Mouse (Mus musculus): ENCODE data around the gene Rps9. TPM values are rescaled to one million over a fixed set of nuclear protein-coding genes. Genes with fewer than 3 reads are reported as not detected.
"Not testable (repeated sequence)": the region's sequence is repeated elsewhere in the genome, so short reads cannot be mapped to it uniquely, and the experiment has no call there.

Rps9 gene
- polyA plus RNA-seq, 1 experiment from 2014 or later, result 1,336 TPM

DNA sequence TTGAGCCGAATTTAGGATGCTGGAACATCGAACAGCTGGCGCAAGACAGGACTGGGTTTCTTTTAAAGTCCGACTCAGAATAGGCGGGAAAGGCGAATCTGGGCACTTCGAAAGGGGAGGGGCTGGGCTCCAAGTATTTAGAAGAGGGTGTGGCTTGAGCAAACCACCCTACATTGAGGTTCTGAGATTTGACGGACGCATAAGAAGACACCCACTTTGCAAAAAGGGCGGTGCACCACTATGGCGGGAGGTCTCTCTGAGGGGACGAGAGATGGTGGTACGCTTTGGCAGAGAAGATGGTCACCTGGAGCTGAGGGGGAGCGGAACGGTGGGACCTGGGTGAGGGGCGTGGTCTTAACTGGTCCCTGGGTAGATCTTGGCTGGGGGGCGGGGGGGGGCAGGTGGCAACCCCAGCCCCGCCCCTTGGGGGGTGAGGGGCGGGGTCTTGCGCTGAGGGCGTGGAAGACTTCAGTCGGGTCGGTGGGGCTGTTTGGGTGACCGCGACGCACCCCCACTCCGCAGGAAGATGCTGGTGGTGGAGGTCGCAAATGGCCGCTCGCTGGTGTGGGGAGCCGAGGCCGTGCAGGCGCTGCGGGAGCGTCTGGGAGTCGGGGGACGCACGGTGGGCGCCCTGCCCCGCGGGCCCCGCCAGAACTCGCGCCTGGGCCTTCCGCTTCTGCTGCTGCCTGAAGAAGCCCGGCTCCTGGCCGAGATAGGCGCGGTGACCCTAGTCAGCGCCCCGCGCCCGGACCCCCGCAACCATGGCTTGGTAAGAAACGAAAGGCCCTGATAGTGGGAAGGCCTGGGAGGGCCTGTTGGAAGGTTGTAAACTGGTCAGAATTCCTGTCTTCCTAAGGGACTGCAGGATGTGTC lies 9.5 kb upstream of the Rps9 start:
- in situ Hi-C loops (cut with MboI; ENCODE audit: low pct_unique_long_range_greater_than_20kb), result loop anchor here (5.0 to 10.0 kb wide), 3 partner anchors 42 to 440 kb away; partner anchors contain the start of gene Leng8
- no peak for TF ChIP-seq CTCF (IDR thresholded peaks at IDR 0.05)
- H3K27me3 ChIP-seq, result no peaks in the 10 kb centered on the region
- ATAC-seq, result peak; percentile 59
- DNase-seq (ENCODE audit: low read depth, low spot score), result peak; percentile 54
- CTCF ChIA-PET, result interaction anchor here (1.5 kb wide), 1 partner anchor 9 kb away, joined by 4 read pairs; no protein-coding TSS in a partner anchor
- POLR2A ChIA-PET, result interaction anchor here (1.2 to 2.2 kb wide), 4 partner anchors 10 to 49 kb away, joined by 3 to 11 read pairs (median 6); partner anchors contain the start of genes Cnot3 and Rps9

DNA sequence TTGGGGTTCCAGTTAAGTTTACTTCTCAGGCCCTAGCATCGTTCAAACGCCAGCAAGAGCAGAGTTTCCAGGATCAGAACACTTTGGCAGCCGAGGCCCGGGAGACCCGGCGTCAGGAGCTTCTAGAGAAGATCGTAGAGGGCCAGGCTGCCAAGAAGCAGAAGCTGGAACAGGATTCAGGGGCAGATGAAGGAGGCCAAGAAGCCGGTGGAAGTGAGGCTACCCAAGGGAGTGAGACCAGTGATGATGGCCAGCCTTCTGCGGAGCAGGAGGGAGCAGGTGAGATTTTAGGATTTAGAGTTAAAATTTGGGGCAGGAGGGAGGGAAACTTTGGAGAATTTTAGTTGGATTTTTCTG lies 8.9 kb upstream of the Rps9 start:
- in situ Hi-C loops (cut with MboI; ENCODE audit: low pct_unique_long_range_greater_than_20kb), result loop anchor here (5.0 to 10.0 kb wide), 3 partner anchors 43 to 440 kb away; partner anchors contain the start of gene Leng8
- ChIA-PET CTCF (interaction anchor here (1.6 kb wide), 1 partner anchor 11 kb away, joined by 9 read pairs; no protein-coding TSS in a partner anchor), POLR2A (interaction anchor here (1.7 kb wide), 1 partner anchor 10 kb away, joined by 7 read pairs; the partner anchor contains the start of gene Rps9)
- H3K27me3 ChIP-seq; ATAC-seq; DNase-seq (ENCODE audit: low read depth, low spot score): not testable (repeated sequence)

DNA sequence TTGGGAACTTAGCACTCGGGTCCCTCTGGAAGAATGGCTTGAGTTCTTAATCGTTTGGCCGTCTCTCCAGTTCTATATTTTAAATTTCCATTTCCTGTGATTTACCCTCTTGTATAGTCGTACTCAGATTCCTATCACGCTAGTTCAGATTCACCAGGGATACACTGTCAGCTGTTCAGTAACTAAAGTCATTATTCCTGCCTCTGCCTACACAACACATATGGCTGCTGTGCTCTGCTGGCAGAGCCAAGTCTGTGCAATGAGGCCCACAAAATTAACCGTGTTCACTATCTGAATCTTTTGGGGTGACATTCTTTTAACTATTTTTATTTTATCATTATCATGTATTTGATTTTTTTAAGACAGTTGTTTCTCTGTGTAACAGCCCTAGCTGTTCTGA lies 5.3 kb upstream of the Rps9 start:
- in situ Hi-C loops (cut with MboI; ENCODE audit: low pct_unique_long_range_greater_than_20kb), result loop anchor here (10.0 kb wide), 2 partner anchors 404 to 436 kb away; partner anchors contain the start of gene Leng8
- CTCF ChIA-PET, result interaction anchor here (0.6 to 1.3 kb wide), 2 partner anchors 9 to 204 kb away, joined by 3 to 4 read pairs; no protein-coding TSS in a partner anchor
- POLR2A ChIA-PET, result no interaction called here
- no peak for TF ChIP-seq CTCF (IDR thresholded peaks at IDR 0.05)
- ATAC-seq (no peak), DNase-seq (ENCODE audit: low read depth, low spot score) (no peak)
- H3K27me3 ChIP-seq, result no peaks in the 10 kb centered on the region

DNA sequence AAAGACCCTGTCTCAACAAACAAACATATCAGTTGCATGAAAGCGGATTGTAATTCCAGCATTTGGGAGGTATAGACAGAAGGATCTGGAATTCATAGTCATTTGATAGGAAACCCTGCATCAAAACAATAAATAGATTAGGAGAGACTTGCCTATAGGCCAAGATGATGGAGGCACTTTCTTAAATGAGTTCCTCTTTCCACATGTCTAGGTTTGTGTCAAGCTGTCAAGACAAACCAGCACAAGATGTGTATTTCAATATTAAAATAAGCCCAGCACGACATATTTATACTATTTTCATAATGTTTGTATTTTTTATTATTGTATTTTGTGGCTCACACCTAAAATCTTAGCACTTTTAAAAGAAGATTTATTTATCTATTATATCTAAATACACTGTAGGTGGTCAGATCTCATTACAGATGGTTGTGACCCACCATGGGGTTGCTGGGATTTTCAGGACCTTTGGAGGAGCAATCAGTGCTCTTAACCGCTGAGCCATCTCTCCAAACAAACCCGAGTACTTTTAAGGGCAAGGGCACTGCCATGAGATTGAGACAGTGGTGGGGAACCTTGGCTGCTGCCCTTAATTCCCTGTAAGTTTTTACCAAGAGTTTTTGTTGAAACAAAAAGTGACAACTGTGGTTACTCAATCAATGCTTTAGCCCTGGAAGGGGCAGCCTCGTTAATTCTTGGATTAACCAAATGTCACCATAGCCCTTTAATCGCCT lies 480 bp upstream of the Rps9 start:
- DNase-seq (ENCODE audit: low read depth, low spot score) (no peak), ATAC-seq (peak; percentile 37)
- POLR2A ChIA-PET, result no interaction called here
- in situ Hi-C loops (cut with MboI; ENCODE audit: low pct_unique_long_range_greater_than_20kb), result no loop called here
- H3K27me3 ChIP-seq, result no peaks in the 10 kb centered on the region
- CTCF ChIA-PET, result interaction anchor here (1.1 kb wide), 2 partner anchors 8 to 10 kb away, joined by 3 to 4 read pairs; partner anchors contain the start of genes Mboat7 and Tsen34
- TF ChIP-seq CTCF (IDR thresholded peaks at IDR 0.05), result no peak

DNA sequence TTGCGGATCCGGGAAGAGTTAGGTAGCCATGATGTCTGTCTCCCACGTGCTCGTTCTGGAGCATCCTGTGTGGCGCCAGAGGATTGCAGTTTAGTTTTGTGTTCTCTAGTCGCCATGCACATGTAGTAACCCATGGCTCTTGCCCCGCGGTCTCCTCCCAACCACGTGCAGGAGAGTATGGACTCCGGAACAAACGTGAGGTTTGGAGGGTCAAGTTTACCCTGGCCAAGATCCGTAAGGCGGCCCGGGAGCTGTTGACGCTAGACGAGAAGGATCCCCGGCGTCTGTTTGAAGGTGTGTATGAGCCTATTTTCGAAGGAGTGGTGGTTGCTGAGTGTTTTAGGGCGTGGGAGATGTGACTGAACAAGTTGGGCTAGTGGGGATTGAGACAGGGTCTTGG lies 682 bp downstream of the Rps9 start:
- CTCF ChIA-PET, result no interaction called here
- no peaks in the 10 kb centered on the region for H3K27me3 ChIP-seq
- no peak for DNase-seq (ENCODE audit: low read depth, low spot score)
- TF ChIP-seq CTCF (IDR thresholded peaks at IDR 0.05), result no peak
- POLR2A ChIA-PET, result interaction anchor here (2.0 to 3.3 kb wide), 2 partner anchors 9 to 11 kb away, joined by 7 to 11 read pairs; partner anchors contain the start of genes Mboat7 and Tsen34
- in situ Hi-C loops (cut with MboI; ENCODE audit: low pct_unique_long_range_greater_than_20kb), result no loop called here
- ATAC-seq, result peak; percentile 14

- ATAC-seq; in situ Hi-C loops (cut with MboI; ENCODE audit: low pct_unique_long_range_greater_than_20kb); H3K27me3 ChIP-seq; DNase-seq (ENCODE audit: low read depth, low spot score): not testable (repeated sequence)
- POLR2A ChIA-PET, result interaction anchor here (2.0 to 3.3 kb wide), 2 partner anchors 10 to 12 kb away, joined by 7 to 11 read pairs; partner anchors contain the start of genes Mboat7 and Tsen34
- CTCF ChIA-PET, result interaction anchor here (1.8 kb wide), 1 partner anchor 10 kb away, joined by 9 read pairs; no protein-coding TSS in a partner anchor
Measured at GRCm38 (mm10) chr7:3705461-3705860, 1.7 kb downstream of the Rps9 start.

DNA sequence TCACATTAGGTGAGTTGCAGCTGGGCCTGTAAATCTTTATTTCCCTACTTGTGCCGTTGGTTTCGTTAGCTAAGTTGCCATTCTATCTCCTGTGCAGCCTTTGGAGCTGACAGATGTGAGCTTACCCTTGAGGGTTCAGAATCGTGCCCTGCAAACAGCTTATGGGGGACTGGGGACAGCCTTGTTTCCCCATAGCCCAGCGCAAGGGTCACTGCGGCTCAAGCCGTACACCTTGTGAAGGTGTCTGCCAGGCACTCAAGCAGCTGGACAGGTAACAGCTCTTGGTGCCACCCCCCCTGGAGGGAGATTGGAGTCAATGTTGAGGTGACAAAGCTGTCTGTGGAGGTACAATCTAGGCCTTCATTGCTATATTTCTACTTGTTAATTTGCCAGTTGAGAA lies 2.1 kb downstream of the Rps9 start:
- in situ Hi-C loops (cut with MboI; ENCODE audit: low pct_unique_long_range_greater_than_20kb), result no loop called here
- POLR2A ChIA-PET, result interaction anchor here (2.0 to 3.3 kb wide), 2 partner anchors 10 to 12 kb away, joined by 7 to 11 read pairs; partner anchors contain the start of genes Mboat7 and Tsen34
- CTCF ChIA-PET, result interaction anchor here (1.8 kb wide), 1 partner anchor 10 kb away, joined by 9 read pairs; no protein-coding TSS in a partner anchor
- no peaks in the 10 kb centered on the region for H3K27me3 ChIP-seq
- DNase-seq (ENCODE audit: low read depth, low spot score) (no peak), ATAC-seq (no peak)
- TF ChIP-seq CTCF (IDR thresholded peaks at IDR 0.05), result no peak

DNA sequence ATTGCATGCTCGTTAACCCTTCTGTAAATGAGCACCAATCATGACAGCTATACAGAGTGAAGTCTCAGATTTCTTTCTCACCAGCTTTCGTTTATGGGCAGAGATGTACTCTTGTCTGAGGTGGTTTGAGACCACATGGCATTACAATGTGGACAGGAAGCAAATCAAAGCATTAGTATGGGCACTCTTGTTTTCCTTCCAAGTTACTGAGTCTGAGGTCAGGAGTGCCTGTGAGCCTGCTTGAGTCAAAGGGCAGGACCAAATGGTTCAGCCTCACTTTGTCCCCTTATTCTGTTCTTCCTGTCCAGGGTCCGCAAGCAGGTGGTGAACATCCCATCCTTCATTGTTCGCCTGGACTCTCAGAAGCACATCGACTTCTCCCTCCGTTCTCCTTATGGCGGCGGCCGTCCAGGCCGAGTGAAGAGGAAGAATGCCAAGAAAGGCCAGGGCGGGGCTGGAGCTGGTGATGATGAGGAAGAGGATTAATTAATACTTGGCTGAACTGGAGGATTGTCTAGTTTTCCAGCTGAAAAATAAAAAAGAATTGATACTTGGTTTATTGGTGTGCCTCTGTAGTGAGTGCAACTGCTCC lies 2.6 kb downstream of the Rps9 start:
- no peak for TF ChIP-seq CTCF (IDR thresholded peaks at IDR 0.05)
- ChIA-PET CTCF (interaction anchor here (1.5 to 1.8 kb wide), 2 partner anchors 9 to 11 kb away, joined by 4 to 9 read pairs; no protein-coding TSS in a partner anchor), POLR2A (interaction anchor here (3.3 kb wide), 1 partner anchor 13 kb away, joined by 11 read pairs; the partner anchor contains the start of genes Mboat7 and Tsen34)
- in situ Hi-C loops (cut with MboI; ENCODE audit: low pct_unique_long_range_greater_than_20kb), result no loop called here
- DNase-seq (ENCODE audit: low read depth, low spot score) (no peak), ATAC-seq (no peak)
- no peaks in the 10 kb centered on the region for H3K27me3 ChIP-seq

- CTCF ChIA-PET, result interaction anchor here (1.5 kb wide), 1 partner anchor 9 kb away, joined by 4 read pairs; no protein-coding TSS in a partner anchor
- TF ChIP-seq CTCF (IDR thresholded peaks at IDR 0.05), result no peak
- in situ Hi-C loops (cut with MboI; ENCODE audit: low pct_unique_long_range_greater_than_20kb), result no loop called here
- DNase-seq (ENCODE audit: low read depth, low spot score) (no peak), ATAC-seq (no peak)
- H3K27me3 ChIP-seq, result no peaks in the 10 kb centered on the region
- POLR2A ChIA-PET, result interaction anchor here (3.3 kb wide), 1 partner anchor 13 kb away, joined by 11 read pairs; the partner anchor contains the start of genes Mboat7 and Tsen34
Measured at GRCm38 (mm10) chr7:3707027-3707426, 3.2 kb downstream of the Rps9 start.

Measured in Patski (cell line).